In genomic region chr15:103333738-103334137, GRCm38 (mm10) we compare ENCODE assay signal across 9 mouse cellular contexts. TPM values are rescaled to one million over a fixed set of nuclear protein-coding genes. Genes with fewer than 3 reads are reported as not detected.
DNase-seq lines count a peak whose midpoint lies in the region; ATAC-seq and TF ChIP-seq lines count a peak whose summit lies in the region.
"Had no signal": no experiment of that assay in that cellular context is flagged by ENCODE, and none has a peak within 500 bp of the region (broad histone marks: within the 10 kb centered on the region; RNA-seq: fewer than 3 reads in every experiment).

No protein-coding gene starts in this region.

- peak overlapping the region; percentile 29 for H3K4me2 ChIP-seq in midbrain, embryonic 12.5 days (replicated peaks)

- peak; percentile 26 to 63 for DNase-seq in heart, adult 2 months
- no peak for DNase-seq in heart, postnatal 14 days
- DNase-seq in gastrocnemius, postnatal 25 days = no peak
- no peak for DNase-seq in thymus, postnatal 4 days
- DNase-seq in heart, postnatal 25 days (ENCODE audit: low spot score) = no peak
- DNase-seq: thymus, adult 2 months had no signal

- no peaks in the 10 kb centered on the region for H3K36me3 ChIP-seq in heart, adult 2 months (ENCODE audit: control insufficient read depth, insufficient read depth, low read length)
- H3K36me3 ChIP-seq in midbrain, embryonic 12.5 days = no peaks in the 10 kb centered on the region

- no peaks in the 10 kb centered on the region for H3K9me3 ChIP-seq in midbrain, embryonic 12.5 days

- no peak for TF ChIP-seq EP300 in heart, adult 2 months (IDR thresholded peaks at IDR 0.05; ENCODE audit: insufficient read depth, low read depth, low read length)

- peak; percentile 63 to 77 for ATAC-seq in hematopoietic stem cell, adult 5-6 weeks (replicated peaks in 1 of 2; ENCODE audit: insufficient read depth in 1 of 2, low FRiP score in 2 of 2, low TSS enrichment in 1 of 2, low read depth in 1 of 2, poor library complexity in 2 of 2, severe bottlenecking in 2 of 2)
- ATAC-seq in midbrain, embryonic 12.5 days (ENCODE audit: low FRiP score, low read depth) = no peak

- 76% methylated on average over 5 of the region's 5 CpGs for WGBS in heart, adult 2 months
- 31% methylated on average over 5 of the region's 5 CpGs for WGBS in bone marrow, adult 2 months
- WGBS in midbrain, embryonic 12.5 days = 39% methylated on average over 5 of the region's 5 CpGs

- H3K4me1 ChIP-seq in heart, adult 2 months (ENCODE audit: control insufficient read depth, insufficient read depth, low read length) = no peaks in the 10 kb centered on the region
- no peaks in the 10 kb centered on the region; the same call in 1 of the 2 replicates for H3K4me1 ChIP-seq in bone marrow, adult 2 months (ENCODE audit: control insufficient read depth, insufficient read depth, low read length)
- peaks cover 38% of the 10 kb centered on the region for H3K4me1 ChIP-seq in midbrain, embryonic 12.5 days

- no peak for TF ChIP-seq POLR2A in heart, adult 2 months (IDR thresholded peaks at IDR 0.05; ENCODE audit: insufficient read depth, low read depth, low read length)
- TF ChIP-seq POLR2A in bone marrow, adult 2 months (IDR thresholded peaks at IDR 0.05; ENCODE audit: borderline replicate concordance, control insufficient read depth, low read depth, low read length) = no peak

- no peak overlapping the region for H3K27ac ChIP-seq in heart, adult 2 months
- H3K27ac ChIP-seq in bone marrow, adult 2 months (ENCODE audit: control insufficient read depth, insufficient read depth, low read depth, low read length, poor library complexity) = peak overlapping the region; percentile 66
- peak overlapping the region; percentile 11 for H3K27ac ChIP-seq in midbrain, embryonic 12.5 days (replicated peaks)

- intact Hi-C loops in heart, adult 2 months (cut with DNase I) = no loop called here
- intact Hi-C loops in heart, postnatal 14 days (cut with DNase I) = no loop called here
- intact Hi-C loops in heart, postnatal 25 days (cut with DNase I) = no loop called here

- H3K27me3 ChIP-seq in heart, adult 2 months (ENCODE audit: control insufficient read depth, insufficient read depth, low read length) = no peaks in the 10 kb centered on the region
- peaks cover 20% of the 10 kb centered on the region for H3K27me3 ChIP-seq in midbrain, embryonic 12.5 days

- no peaks in the 10 kb centered on the region for H3K79me2 ChIP-seq in heart, adult 2 months (replicated peaks; ENCODE audit: control insufficient read depth, insufficient read depth, low read length)

- H3K4me3 ChIP-seq in heart, adult 2 months = no peak overlapping the region
- H3K4me3 ChIP-seq in bone marrow, adult 2 months (replicated peaks; ENCODE audit: control insufficient read depth, low read depth, low read length) = no peak overlapping the region
- H3K4me3 ChIP-seq in midbrain, embryonic 12.5 days = no peak overlapping the region

- TF ChIP-seq CTCF in heart, adult 2 months (IDR thresholded peaks at IDR 0.05) = no peak
- TF ChIP-seq CTCF in bone marrow, adult 2 months (IDR thresholded peaks at IDR 0.05; ENCODE audit: control insufficient read depth, insufficient read depth, low read length) = no peak

- no peak overlapping the region for H3K9ac ChIP-seq in heart, adult 2 months (ENCODE audit: low read depth, low read length)
- H3K9ac ChIP-seq in midbrain, embryonic 12.5 days (replicated peaks) = 0 out of 2 replicates have a peak overlapping the region, but pooled peaks have one; percentile 2

RNA-seq across cellular contexts. Expression of gene Zfp385a, which starts 6.2 kb away (rescaled TPM):
- total RNA-seq in heart, adult 2 months (2021) = 10 to 100 TPM; 10.1 to 10.4 TPM
- 7.3 and 12.0 TPM in 2 replicates for polyA plus RNA-seq in heart, adult 2 months (2012; rRNA removed)
- 10 to 100 TPM; 16.6 to 18.4 TPM for total RNA-seq in heart, postnatal 14 days (2021)
- 9.8 and 12.7 TPM in 2 replicates for polyA plus RNA-seq in bone marrow, adult 2 months (2011; ENCODE audit: insufficient read depth, insufficient read length, low replicate concordance, missing spikeins)
- 2.7 and 3.9 TPM in 2 replicates for total RNA-seq in hematopoietic stem cell, adult 5-6 weeks (2017)
- 19.6 and 20.8 TPM in 2 replicates for polyA plus RNA-seq in midbrain, embryonic 12.5 days (2016; fragmentation: Nextera tagmentation; extraction: Ambion mirVana)
- total RNA-seq in gastrocnemius, postnatal 25 days (2021) = 10 to 100 TPM; 17.0 to 77.5 TPM
- 10 to 100 TPM; 12.5 to 13.7 TPM for total RNA-seq in heart, postnatal 25 days (2021)

RNA-seq across cellular contexts. Expression of gene Gpr84, which starts 23.3 kb away (rescaled TPM):
- total RNA-seq in heart, adult 2 months (2021) = not detected
- 0.06 TPM in 1 of 2 replicates, not detected in the other for polyA plus RNA-seq in heart, adult 2 months (2012; rRNA removed)
- not detected for total RNA-seq in heart, postnatal 14 days (2021)
- 1.5 and 2.3 TPM in 2 replicates for polyA plus RNA-seq in bone marrow, adult 2 months (2011; ENCODE audit: insufficient read depth, insufficient read length, low replicate concordance, missing spikeins)
- 1.3 and 2.1 TPM in 2 replicates for total RNA-seq in hematopoietic stem cell, adult 5-6 weeks (2017)
- 0.10 and 0.20 TPM in 2 replicates for polyA plus RNA-seq in midbrain, embryonic 12.5 days (2016; fragmentation: Nextera tagmentation; extraction: Ambion mirVana)
- not detected for total RNA-seq in gastrocnemius, postnatal 25 days (2021)
- total RNA-seq in heart, postnatal 25 days (2021) = not detected

RNA-seq across cellular contexts. Expression of gene Itga5, which starts 32.8 kb away (rescaled TPM):
- total RNA-seq in heart, adult 2 months (2021) = 10 to 100 TPM; 36.4 to 36.7 TPM
- polyA plus RNA-seq in heart, adult 2 months (2012; rRNA removed) = 38.6 and 44.6 TPM in 2 replicates
- 10 to 100 TPM; 61.1 to 70.4 TPM for total RNA-seq in heart, postnatal 14 days (2021)
- polyA plus RNA-seq in bone marrow, adult 2 months (2011; ENCODE audit: insufficient read depth, insufficient read length, low replicate concordance, missing spikeins) = 7.3 and 23.1 TPM in 2 replicates
- total RNA-seq in hematopoietic stem cell, adult 5-6 weeks (2017) = 10.3 and 11.7 TPM in 2 replicates
- polyA plus RNA-seq in midbrain, embryonic 12.5 days (2016; fragmentation: Nextera tagmentation; extraction: Ambion mirVana) = 19.0 and 21.2 TPM in 2 replicates
- total RNA-seq in gastrocnemius, postnatal 25 days (2021) = 10 to 100 TPM in 1 of 2 experiments, 1 to 10 TPM in 1; 9.5 to 15.2 TPM
- 10 to 100 TPM; 48.1 to 48.2 TPM for total RNA-seq in heart, postnatal 25 days (2021)

Comparison
In these comparisons a context has a peak if more than half of its experiments do, and no peak if none do; other contexts are left out.
1. DNase-seq: peak in heart, adult 2 months (2 of 2); none in heart, postnatal 14 days (0 of 2), gastrocnemius, postnatal 25 days (single experiment), thymus, postnatal 4 days (single experiment) and heart, postnatal 25 days (single experiment).